Mouse (Mus musculus): Measurements from ENCODE around the gene Ranbp2. TPM values are rescaled to one million over a fixed set of nuclear protein-coding genes. Genes with fewer than 3 reads are reported as not detected.
"Not testable (repeated sequence)": the region's sequence is repeated elsewhere in the genome, so short reads cannot be mapped to it uniquely, and the experiment has no call there.

The Ranbp2 gene
- polyA plus RNA-seq, 1 experiment, result 42.2 TPM

GRCm38 (mm10) chr10:58491031-58491430 is 44.3 kb downstream of the Ranbp2 start:
- Histone ChIP-seq H3K4me1 (ENCODE audit: control insufficient read depth, insufficient read depth, low read length) (no peaks in the 10 kb centered on the region), H3K4me3 (ENCODE audit: insufficient read depth, low read length) (no peak overlapping the region), H3K27ac (ENCODE audit: insufficient read depth, low read depth, low read length) (no peak overlapping the region)
- TF ChIP-seq CTCF (IDR thresholded peaks at IDR 0.05; ENCODE audit: low read depth, low read length), result no peak

DNA sequence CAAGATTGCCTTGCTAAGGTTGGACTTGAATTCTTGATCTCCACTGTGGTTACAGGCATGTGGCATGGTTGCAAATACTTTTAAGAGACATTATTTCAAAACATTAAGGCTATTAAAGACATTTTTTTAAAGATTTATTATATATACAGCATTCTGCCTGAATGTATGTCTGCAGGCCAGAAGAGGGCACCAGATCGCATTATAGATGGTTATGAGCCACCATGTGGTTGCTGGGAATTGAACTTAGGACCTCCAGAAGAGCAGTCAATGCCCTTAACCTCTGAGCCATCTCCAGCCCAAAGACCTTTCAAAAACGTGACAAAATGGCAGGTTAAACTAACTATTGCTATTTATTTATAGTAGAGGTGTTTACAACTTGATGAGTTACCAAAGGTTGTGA is 48.9 kb downstream of the Ranbp2 start:
- H3K27ac ChIP-seq (ENCODE audit: insufficient read depth, low read depth, low read length), result no peak overlapping the region
- peaks cover 2% of the 10 kb centered on the region; the same call in 1 of the 2 replicates for H3K4me1 ChIP-seq (ENCODE audit: control insufficient read depth, insufficient read depth, low read length)
- H3K4me3 ChIP-seq (ENCODE audit: insufficient read depth, low read length), result no peak overlapping the region
- no peak for TF ChIP-seq POLR2A (IDR thresholded peaks at IDR 0.05; ENCODE audit: borderline replicate concordance, low read depth, low read length)
- TF ChIP-seq CTCF (IDR thresholded peaks at IDR 0.05; ENCODE audit: low read depth, low read length), result no peak

DNA sequence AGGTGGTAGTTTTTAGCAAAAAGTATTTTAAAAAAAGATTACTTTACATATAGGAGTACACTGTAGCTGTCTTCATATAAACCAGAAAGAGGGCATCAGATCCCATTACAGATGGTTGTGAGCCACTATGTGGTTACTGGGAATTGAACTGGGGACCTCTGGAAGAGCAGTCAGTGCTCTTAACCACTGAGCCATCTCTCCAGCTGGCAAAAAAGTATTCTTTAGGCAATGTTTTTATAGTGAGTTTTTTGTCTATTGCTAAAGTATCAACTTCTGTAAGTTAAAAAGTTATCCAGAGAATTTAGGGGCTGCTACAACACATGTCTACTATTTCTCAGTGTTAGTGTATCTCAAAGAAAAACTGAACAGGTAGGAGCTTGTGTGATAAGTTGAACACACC is 50.0 kb downstream of the Ranbp2 start:
- peak overlapping the region; percentile 96 for H3K4me3 ChIP-seq (ENCODE audit: insufficient read depth, low read length)
- TF ChIP-seq CTCF (IDR thresholded peaks at IDR 0.05; ENCODE audit: low read depth, low read length) (no peak), POLR2A (IDR thresholded peaks at IDR 0.05; ENCODE audit: borderline replicate concordance, low read depth, low read length) (no peak)
- H3K27ac ChIP-seq (ENCODE audit: insufficient read depth, low read depth, low read length), result no peak overlapping the region

DNA sequence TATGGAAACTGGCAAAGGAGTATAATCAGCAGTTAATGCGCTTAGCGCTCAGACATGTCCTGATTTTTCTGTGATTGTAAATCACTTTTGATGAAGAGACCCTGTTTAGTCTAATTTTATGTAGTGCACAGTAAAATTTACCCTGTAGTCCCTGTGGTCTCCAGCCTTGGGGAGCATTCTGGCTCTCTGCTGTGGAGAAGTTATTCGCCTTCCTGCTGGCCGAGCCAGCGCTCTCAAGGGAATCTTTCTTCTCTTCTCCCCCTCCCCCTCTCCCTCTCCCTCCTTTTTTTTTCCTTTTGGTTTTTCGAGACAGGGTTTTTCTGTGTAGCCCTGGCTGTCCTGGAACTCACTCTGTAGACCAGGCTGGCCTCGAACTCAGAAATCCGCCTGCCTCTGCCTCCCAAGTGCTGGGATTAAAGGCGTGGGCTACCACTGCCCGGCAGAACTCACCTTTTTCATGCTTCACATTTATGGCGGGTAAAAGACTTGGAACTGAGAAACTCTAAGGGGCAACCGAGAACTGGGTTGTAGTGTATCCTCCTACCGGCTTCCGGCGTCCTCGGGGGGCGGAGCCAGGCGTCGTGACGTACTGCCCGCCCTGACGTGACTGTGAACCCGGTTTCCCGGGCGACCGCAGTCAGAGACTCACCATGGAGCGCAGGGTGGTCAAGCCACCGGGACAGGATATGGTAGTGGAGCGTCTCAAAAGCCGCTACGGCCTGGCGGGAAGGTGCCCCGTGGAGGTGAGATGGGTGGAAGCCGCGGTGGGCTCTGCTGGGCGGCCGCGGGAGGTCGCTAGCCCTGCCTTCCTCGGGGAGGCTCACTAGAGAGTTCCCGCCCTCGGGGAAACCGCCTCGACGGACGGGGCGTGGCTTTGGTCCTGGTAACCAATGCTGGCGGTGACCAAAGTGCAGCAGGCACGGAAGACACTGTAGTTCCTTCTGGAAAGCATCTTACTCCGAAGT is 50.9 kb downstream of the Ranbp2 start, which contains the start of gene Ccdc138:
Ccdc138 (plus strand) TSS at position 629 of the 965 bp plus-strand sequence.
- Histone ChIP-seq H3K4me1 (ENCODE audit: control insufficient read depth, insufficient read depth, low read length) (peaks cover 2% of the 10 kb centered on the region; the same call in 1 of the 2 replicates), H3K4me3 (ENCODE audit: insufficient read depth, low read length) (peak within 1 kb of the TSS; percentile 96), H3K27ac (ENCODE audit: insufficient read depth, low read depth, low read length) (peak within 1 kb of the TSS; percentile 52)
- TF ChIP-seq CTCF (IDR thresholded peaks at IDR 0.05; ENCODE audit: low read depth, low read length) (no peak), POLR2A (IDR thresholded peaks at IDR 0.05; ENCODE audit: borderline replicate concordance, low read depth, low read length) (no peak)

More for the DNA sequence above, 50.0 kb downstream of the Ranbp2 start:
- H3K4me1 ChIP-seq (ENCODE audit: control insufficient read depth, insufficient read depth, low read length), result peaks cover 2% of the 10 kb centered on the region; the same call in 1 of the 2 replicates

DNA sequence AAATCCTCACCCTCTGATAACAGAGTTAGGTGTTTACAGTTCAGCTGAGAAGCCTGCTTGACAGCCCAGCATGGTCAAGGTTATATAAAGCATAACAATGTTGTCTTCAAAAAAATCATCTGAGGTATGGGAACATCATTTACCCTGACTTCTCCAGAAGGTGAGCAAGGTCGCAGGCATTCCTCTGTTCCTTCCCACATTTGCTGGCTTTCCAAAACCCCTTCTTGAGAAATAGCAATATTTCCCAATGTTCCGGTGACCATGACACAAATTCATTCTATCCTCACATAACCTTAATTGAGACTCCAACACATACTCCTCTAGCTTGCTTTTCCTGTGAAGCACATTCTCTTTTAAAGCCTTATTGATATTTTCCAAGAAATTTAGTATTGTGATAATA is 51.8 kb downstream of the Ranbp2 start:
- Histone ChIP-seq H3K27ac (ENCODE audit: insufficient read depth, low read depth, low read length) (no peak overlapping the region), H3K4me3 (ENCODE audit: insufficient read depth, low read length) (peak overlapping the region; percentile 96)

GRCm38 (mm10) chr10:58529358-58529757 is 82.6 kb downstream of the Ranbp2 start:
- TF ChIP-seq CTCF (IDR thresholded peaks at IDR 0.05; ENCODE audit: low read depth, low read length) (no peak), POLR2A (IDR thresholded peaks at IDR 0.05; ENCODE audit: borderline replicate concordance, low read depth, low read length) (no peak)
- H3K4me3 ChIP-seq (ENCODE audit: insufficient read depth, low read length), result no peak overlapping the region
- H3K4me1 ChIP-seq (ENCODE audit: control insufficient read depth, insufficient read depth, low read length), result peaks cover 9% of the 10 kb centered on the region
- peak overlapping the region; percentile 61 for H3K27ac ChIP-seq (ENCODE audit: insufficient read depth, low read depth, low read length)

More for the DNA sequence above, 51.8 kb downstream of the Ranbp2 start:
- H3K4me1 ChIP-seq (ENCODE audit: control insufficient read depth, insufficient read depth, low read length), result peaks cover 2% of the 10 kb centered on the region; the same call in 1 of the 2 replicates
- TF ChIP-seq CTCF (IDR thresholded peaks at IDR 0.05; ENCODE audit: low read depth, low read length), result no peak
- TF ChIP-seq POLR2A (IDR thresholded peaks at IDR 0.05; ENCODE audit: borderline replicate concordance, low read depth, low read length), result no peak

GRCm38 (mm10) chr10:58530896-58531790 is 84.4 kb downstream of the Ranbp2 start:
- TF ChIP-seq POLR2A (IDR thresholded peaks at IDR 0.05; ENCODE audit: borderline replicate concordance, low read depth, low read length), result no peak
- no peak for TF ChIP-seq CTCF (IDR thresholded peaks at IDR 0.05; ENCODE audit: low read depth, low read length)
- Histone ChIP-seq H3K4me1 (ENCODE audit: control insufficient read depth, insufficient read depth, low read length) (peaks cover 9% of the 10 kb centered on the region), H3K27ac (ENCODE audit: insufficient read depth, low read depth, low read length) (no peak overlapping the region), H3K4me3 (ENCODE audit: insufficient read depth, low read length) (no peak overlapping the region)

DNA sequence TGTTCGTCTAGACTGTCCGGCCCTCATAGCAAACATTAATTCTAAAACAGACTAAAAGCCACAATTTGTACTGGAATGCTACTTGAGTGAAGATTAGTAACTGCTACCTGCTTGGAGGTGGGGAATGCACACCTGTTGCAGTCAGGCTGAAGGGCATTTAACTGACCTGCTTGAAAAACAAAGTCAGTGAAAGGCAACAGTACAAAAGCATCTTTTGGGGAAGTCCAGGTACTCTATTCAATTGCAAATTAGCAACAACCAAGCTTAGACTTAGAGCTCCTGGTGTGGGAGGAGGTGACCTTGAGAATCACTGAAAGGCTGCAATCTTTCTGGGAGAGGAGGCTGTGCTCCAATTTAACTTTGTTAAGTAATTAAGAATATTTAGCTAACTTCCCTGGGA is 85.5 kb downstream of the Ranbp2 start:
- TF ChIP-seq CTCF (IDR thresholded peaks at IDR 0.05; ENCODE audit: low read depth, low read length), result no peak
- TF ChIP-seq POLR2A (IDR thresholded peaks at IDR 0.05; ENCODE audit: borderline replicate concordance, low read depth, low read length), result no peak
- peaks cover 9% of the 10 kb centered on the region for H3K4me1 ChIP-seq (ENCODE audit: control insufficient read depth, insufficient read depth, low read length)
- no peak overlapping the region for H3K27ac ChIP-seq (ENCODE audit: insufficient read depth, low read depth, low read length)
- no peak overlapping the region for H3K4me3 ChIP-seq (ENCODE audit: insufficient read depth, low read length)

- H3K27ac ChIP-seq (ENCODE audit: insufficient read depth, low read depth, low read length); H3K4me3 ChIP-seq (ENCODE audit: insufficient read depth, low read length); H3K4me1 ChIP-seq (ENCODE audit: control insufficient read depth, insufficient read depth, low read length): not testable (repeated sequence)
Measured at GRCm38 (mm10) chr10:58536276-58536675, 89.6 kb downstream of the Ranbp2 start.

Measured in bone marrow macrophage, adult 2 months (primary cell).